Mouse (Mus musculus) MEL (cell line): ENCODE measurements around the gene Gm21885.

Experiments
- CTCF ChIP-seq, 3 experiments: IDR thresholded peaks in 2 of 3; conservative IDR thresholded peaks in 1 of 3; 2 replicates each; pipeline ENCODE4 v1.5.1; 2011 to 2012; ENCODE audit warnings: low read length in 3 of 3, low read depth in 2 of 3, mild to moderate bottlenecking in 2 of 3, improper control_type of control experiment in 1 of 3, inconsistent platforms in 1 of 3, mixed read lengths in 1 of 3, moderate library complexity in 1 of 3; ENCODE audit not compliant: control insufficient read depth in 1 of 3, insufficient read depth in 1 of 3, poor library complexity in 1 of 3, severe bottlenecking in 1 of 3
- ELF1 ChIP-seq: IDR thresholded peaks from 2 replicates; pipeline ENCODE4 v1.6.1; 2014; ENCODE audit warnings: low read depth, mild to moderate bottlenecking, inconsistent platforms, low read length, improper control_type of control experiment, moderate library complexity
- EP300 ChIP-seq, 2 experiments: IDR thresholded peaks; 2 replicates each; pipeline ENCODE4 v1.6.1; 2011; ENCODE audit warnings: improper control_type of control experiment in 2 of 2, low read length in 2 of 2, low read depth in 1 of 2, mild to moderate bottlenecking in 1 of 2
- GATA1 ChIP-seq: IDR thresholded peaks from 2 replicates; pipeline ENCODE4 v1.6.1; 2011; ENCODE audit warnings: low read depth, low read length, improper control_type of control experiment
- KAT2A ChIP-seq: conservative IDR thresholded peaks from 2 replicates; pipeline ENCODE4 v1.6.1; 2012; ENCODE audit warnings: low read depth, low read length, improper control_type of control experiment, inconsistent platforms
- MAFK ChIP-seq: IDR thresholded peaks from 2 replicates; pipeline ENCODE4 v1.6.1; 2011; ENCODE audit warnings: low read depth, mild to moderate bottlenecking, low read length, improper control_type of control experiment, borderline replicate concordance
- POLR2A ChIP-seq, 2 experiments: IDR thresholded peaks; 2 replicates each; pipeline ENCODE4 v1.6.1; 2011 to 2012; ENCODE audit warnings: low read length in 2 of 2, mild to moderate bottlenecking in 2 of 2, control low read depth in 1 of 2, improper control_type of control experiment in 1 of 2, low read depth in 1 of 2, moderate library complexity in 1 of 2; ENCODE audit not compliant: control insufficient read depth in 1 of 2, insufficient read depth in 1 of 2, poor library complexity in 1 of 2
- POLR2AphosphoS2 ChIP-seq: IDR thresholded peaks from 2 replicates; pipeline ENCODE4 v1.6.1; 2011; ENCODE audit warnings: low read length, improper control_type of control experiment
- TBP ChIP-seq: IDR thresholded peaks from 2 replicates; pipeline ENCODE4 v1.8.0; 2011; ENCODE audit warnings: low read depth, low read length, improper control_type of control experiment
- ZC3H11A ChIP-seq: IDR thresholded peaks from 2 replicates; pipeline ENCODE4 v1.6.1; 2012; ENCODE audit warnings: low read depth, mild to moderate bottlenecking, inconsistent platforms, low read length, improper control_type of control experiment

- TF ChIP-seq CTCF (IDR thresholded peaks at IDR 0.05 in 2 of 3, conservative IDR thresholded peaks at IDR 0.05 in 1 of 3; ENCODE audit: control insufficient read depth in 1 of 3, insufficient read depth in 1 of 3, low read depth in 2 of 3, low read length in 3 of 3, poor library complexity in 1 of 3, severe bottlenecking in 1 of 3) (no peak), KAT2A (no peak), POLR2A (IDR thresholded peaks at IDR 0.05; ENCODE audit: control insufficient read depth in 1 of 2, insufficient read depth in 1 of 2, low read depth in 1 of 2, low read length in 2 of 2, poor library complexity in 1 of 2) (no peak), TBP (no peak), MAFK (no peak), ELF1 (no peak), EP300 (IDR thresholded peaks at IDR 0.05; ENCODE audit: low read depth in 1 of 2, low read length in 2 of 2) (no peak), GATA1 (no peak), ZC3H11A (no peak), POLR2AphosphoS2 (no peak)
Measured at GRCm38 (mm10) chr11:94233405-94233804, 48.3 kb upstream of the Gm21885 start.
